Mouse (Mus musculus): ENCODE data around the gene Olfr1019. TPM values are rescaled to one million over a fixed set of nuclear protein-coding genes. Genes with fewer than 3 reads are reported as not detected.

Olfr1019 gene
- not detected in 2 replicates for polyA plus RNA-seq (2015; fragmentation: Nextera tagmentation; extraction: Ambion mirVana)

DNA sequence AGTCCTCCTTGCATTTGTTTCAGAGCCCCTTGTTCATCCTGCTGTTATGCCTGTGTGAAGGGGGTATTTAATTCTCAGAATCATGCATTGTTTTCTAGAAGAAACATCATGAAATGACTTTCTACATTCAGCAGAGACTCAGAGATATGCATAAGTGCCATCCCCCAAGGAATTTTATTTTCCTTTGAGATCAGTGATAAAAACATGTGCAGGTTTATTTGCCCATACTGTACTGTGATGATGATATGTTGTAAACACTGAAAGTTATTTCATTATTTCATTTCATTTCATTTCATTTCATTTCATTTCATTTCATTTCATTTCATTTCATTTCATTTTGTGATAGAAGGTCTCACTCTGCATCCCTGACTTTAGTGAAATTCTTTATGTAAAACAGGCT is at the start of gene Olfr1019:
Gene Olfr1019 (minus strand): TSS at position 101 of the 400 bp plus-strand sequence.
- Histone ChIP-seq H3K4me1 (ENCODE audit: insufficient read depth) (no peaks in the 10 kb centered on the region), H3K9me3 (ENCODE audit: low read length) (no peaks in the 10 kb centered on the region), H3K36me3 (replicated peaks; ENCODE audit: insufficient read depth, low read length) (no peaks in the 10 kb centered on the region), H3K27me3 (ENCODE audit: insufficient read depth, low read length) (no peaks in the 10 kb centered on the region), H3K27ac (ENCODE audit: low read depth) (no peak within 1 kb of the TSS), H3K4me2 (ENCODE audit: low read depth, low read length) (no peak within 1 kb of the TSS), H3K9ac (replicated peaks) (no peak within 1 kb of the TSS), H3K4me3 (ENCODE audit: low read depth, low read length) (no peak within 1 kb of the TSS)
- no peak for DNase-seq
- no peak for ATAC-seq
- no peak for TF ChIP-seq EP300 (IDR thresholded peaks at IDR 0.05; ENCODE audit: low read depth)
- no peak for TF ChIP-seq CTCF (IDR thresholded peaks at IDR 0.05; ENCODE audit: low read depth)

DNA sequence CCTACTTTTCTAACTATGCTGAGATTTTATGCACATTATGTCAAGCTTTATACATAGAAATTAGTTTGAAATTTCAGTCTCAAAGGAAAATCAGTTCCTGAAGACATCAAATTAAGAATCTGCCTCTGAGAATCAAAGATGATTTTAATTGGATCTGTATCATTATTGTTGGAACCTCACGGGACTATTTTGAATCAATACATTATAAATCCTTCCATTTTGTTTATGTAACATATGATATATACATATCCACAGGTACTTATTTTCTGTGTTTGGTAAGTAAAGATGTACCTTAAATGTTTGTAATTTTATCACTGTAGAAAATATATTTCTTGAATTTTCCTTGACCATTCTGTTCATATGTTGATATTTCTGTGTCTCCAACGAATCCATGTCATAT is 40.1 kb upstream of the Olfr1019 start, which contains the start of gene Olfr1023:
Gene Olfr1023 (plus strand): TSS at position 301 of the 400 bp plus-strand sequence.
- Histone ChIP-seq H3K27me3 (ENCODE audit: insufficient read depth, low read length) (no peaks in the 10 kb centered on the region), H3K4me1 (ENCODE audit: insufficient read depth) (no peaks in the 10 kb centered on the region), H3K4me3 (ENCODE audit: low read depth, low read length) (no peak within 1 kb of the TSS), H3K9ac (replicated peaks) (no peak within 1 kb of the TSS), H3K9me3 (ENCODE audit: low read length) (no peaks in the 10 kb centered on the region), H3K4me2 (ENCODE audit: low read depth, low read length) (no peak within 1 kb of the TSS), H3K27ac (ENCODE audit: low read depth) (no peak within 1 kb of the TSS), H3K36me3 (replicated peaks; ENCODE audit: insufficient read depth, low read length) (no peaks in the 10 kb centered on the region)
- DNase-seq (no peak), ATAC-seq (no peak)
- TF ChIP-seq CTCF (IDR thresholded peaks at IDR 0.05; ENCODE audit: low read depth), result no peak
- TF ChIP-seq EP300 (IDR thresholded peaks at IDR 0.05; ENCODE audit: low read depth), result no peak
- 65% methylated on average over 2 of the region's 2 CpGs for WGBS (ENCODE audit: insufficient replicate concordance)

DNA sequence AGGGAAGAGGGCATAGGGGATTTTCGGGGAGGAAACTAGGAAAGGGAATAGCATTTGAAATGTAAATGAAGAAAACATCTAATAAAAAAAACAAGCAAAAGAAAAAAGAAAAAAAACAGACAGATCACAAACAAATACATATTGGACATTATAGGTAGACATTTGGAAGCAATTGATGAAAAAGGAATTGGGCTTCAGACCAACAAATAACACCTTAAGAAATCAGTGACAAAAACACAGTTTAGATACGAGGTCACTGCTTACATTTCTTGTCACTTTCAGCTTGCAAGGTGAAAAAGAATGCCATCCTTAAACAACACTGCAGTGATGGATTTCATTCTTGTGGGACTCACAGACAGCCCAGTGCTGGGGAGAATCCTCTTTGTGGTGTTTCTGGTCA is 23.0 kb upstream of the Olfr1019 start, which contains the start of gene Olfr1022:
Gene Olfr1022 (plus strand): TSS at position 301 of the 400 bp plus-strand sequence.
- Histone ChIP-seq H3K9ac (replicated peaks) (no peak within 1 kb of the TSS), H3K36me3 (replicated peaks; ENCODE audit: insufficient read depth, low read length) (no peaks in the 10 kb centered on the region), H3K4me3 (ENCODE audit: low read depth, low read length) (no peak within 1 kb of the TSS), H3K4me1 (ENCODE audit: insufficient read depth) (no peaks in the 10 kb centered on the region), H3K9me3 (ENCODE audit: low read length) (no peaks in the 10 kb centered on the region), H3K4me2 (ENCODE audit: low read depth, low read length) (no peak within 1 kb of the TSS), H3K27ac (ENCODE audit: low read depth) (no peak within 1 kb of the TSS), H3K27me3 (ENCODE audit: insufficient read depth, low read length) (no peaks in the 10 kb centered on the region)
- ATAC-seq (no peak), DNase-seq (no peak)
- WGBS (ENCODE audit: insufficient replicate concordance), result 41% methylated on average over 2 of the region's 2 CpGs
- no peak for TF ChIP-seq EP300 (IDR thresholded peaks at IDR 0.05; ENCODE audit: low read depth)
- TF ChIP-seq CTCF (IDR thresholded peaks at IDR 0.05; ENCODE audit: low read depth), result no peak

DNA sequence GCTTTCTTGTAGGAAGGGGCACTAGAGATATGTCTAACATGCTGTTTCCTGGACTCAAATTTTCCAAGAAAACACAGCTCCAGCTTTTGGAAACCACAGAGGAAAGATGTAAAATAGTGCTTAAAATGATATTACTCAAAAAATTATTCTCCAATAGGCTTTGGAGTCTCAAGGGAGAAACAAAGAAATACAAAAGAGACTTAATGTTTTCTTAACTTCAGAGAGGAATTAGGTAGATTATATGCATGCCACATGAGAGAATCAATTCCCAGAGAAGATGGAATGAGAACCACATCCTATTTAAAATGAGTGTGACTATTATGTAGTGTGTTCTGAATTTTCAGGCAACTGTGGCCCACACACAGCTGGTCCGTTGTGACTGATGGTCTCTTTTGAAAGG is 1.4 kb upstream of the Olfr1019 start, which contains the start of gene Olfr1020:
Gene Olfr1020 (plus strand): TSS at position 301 of the 400 bp plus-strand sequence.
- ATAC-seq (no peak), DNase-seq (no peak)

DNA sequence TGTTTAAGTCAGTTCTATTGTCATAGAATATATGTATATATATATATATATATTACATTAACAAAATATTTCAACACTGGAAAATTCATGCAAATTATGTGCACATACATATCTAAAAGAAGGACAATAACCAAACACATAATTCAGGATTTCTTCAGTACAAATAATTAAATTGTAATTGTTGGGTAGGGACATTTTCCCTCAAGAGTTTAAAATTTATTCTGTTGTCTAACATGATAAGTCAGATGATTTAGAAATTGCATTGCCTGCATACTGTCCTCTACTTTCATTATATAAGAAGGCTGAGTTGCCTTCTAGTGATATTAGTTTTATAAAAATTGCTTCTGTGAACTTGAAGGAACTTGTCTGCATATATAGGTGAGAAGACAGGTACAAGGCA is 27.1 kb downstream of the Olfr1019 start, which contains the start of gene Olfr1018:
Gene Olfr1018 (plus strand): TSS at position 301 of the 400 bp plus-strand sequence.
- TF ChIP-seq CTCF (IDR thresholded peaks at IDR 0.05; ENCODE audit: low read depth) (no peak), EP300 (IDR thresholded peaks at IDR 0.05; ENCODE audit: low read depth) (no peak)
- H3K9ac ChIP-seq (replicated peaks), result no peak within 1 kb of the TSS
- H3K9me3 ChIP-seq (ENCODE audit: low read length), result no peaks in the 10 kb centered on the region
- DNase-seq (no peak), ATAC-seq (no peak)
- H3K4me1 ChIP-seq (ENCODE audit: insufficient read depth), result no peaks in the 10 kb centered on the region
- H3K27ac ChIP-seq (ENCODE audit: low read depth), result no peak within 1 kb of the TSS
- H3K36me3 ChIP-seq (replicated peaks; ENCODE audit: insufficient read depth, low read length), result no peaks in the 10 kb centered on the region
- no peak within 1 kb of the TSS for H3K4me2 ChIP-seq (ENCODE audit: low read depth, low read length)
- no peak within 1 kb of the TSS for H3K4me3 ChIP-seq (ENCODE audit: low read depth, low read length)
- H3K27me3 ChIP-seq (ENCODE audit: insufficient read depth, low read length), result no peaks in the 10 kb centered on the region

More for the DNA sequence above, 1.4 kb upstream of the Olfr1019 start, which contains the start of gene Olfr1020:
- no peak for TF ChIP-seq CTCF (IDR thresholded peaks at IDR 0.05; ENCODE audit: low read depth)
- TF ChIP-seq EP300 (IDR thresholded peaks at IDR 0.05; ENCODE audit: low read depth), result no peak
- Histone ChIP-seq H3K4me3 (ENCODE audit: low read depth, low read length) (no peak within 1 kb of the TSS), H3K9me3 (ENCODE audit: low read length) (no peaks in the 10 kb centered on the region), H3K4me1 (ENCODE audit: insufficient read depth) (no peaks in the 10 kb centered on the region), H3K9ac (replicated peaks) (no peak within 1 kb of the TSS), H3K36me3 (replicated peaks; ENCODE audit: insufficient read depth, low read length) (no peaks in the 10 kb centered on the region), H3K27ac (ENCODE audit: low read depth) (no peak within 1 kb of the TSS), H3K27me3 (ENCODE audit: insufficient read depth, low read length) (no peaks in the 10 kb centered on the region), H3K4me2 (ENCODE audit: low read depth, low read length) (no peak within 1 kb of the TSS)
- WGBS (ENCODE audit: insufficient replicate concordance), result 64% methylated on average over 1 of the region's 1 CpGs

GRCm38 (mm10) chr2:85804501-85804900 is 40.8 kb downstream of the Olfr1019 start:
- ATAC-seq (no peak), DNase-seq (no peak)
- Histone ChIP-seq H3K27me3 (ENCODE audit: insufficient read depth, low read length) (no peaks in the 10 kb centered on the region), H3K4me1 (ENCODE audit: insufficient read depth) (no peaks in the 10 kb centered on the region), H3K36me3 (replicated peaks; ENCODE audit: insufficient read depth, low read length) (no peaks in the 10 kb centered on the region), H3K9ac (replicated peaks) (no peak overlapping the region), H3K4me3 (ENCODE audit: low read depth, low read length) (no peak overlapping the region), H3K9me3 (ENCODE audit: low read length) (no peaks in the 10 kb centered on the region), H3K27ac (ENCODE audit: low read depth) (no peak overlapping the region), H3K4me2 (ENCODE audit: low read depth, low read length) (no peak overlapping the region)
- no peak for TF ChIP-seq EP300 (IDR thresholded peaks at IDR 0.05; ENCODE audit: low read depth)
- TF ChIP-seq CTCF (IDR thresholded peaks at IDR 0.05; ENCODE audit: low read depth), result no peak
- WGBS (ENCODE audit: insufficient replicate concordance), result 71% methylated on average over 4 of the region's 4 CpGs
